28 mouse cellular contexts compared by ENCODE assay signal in the genomic region with DNA sequence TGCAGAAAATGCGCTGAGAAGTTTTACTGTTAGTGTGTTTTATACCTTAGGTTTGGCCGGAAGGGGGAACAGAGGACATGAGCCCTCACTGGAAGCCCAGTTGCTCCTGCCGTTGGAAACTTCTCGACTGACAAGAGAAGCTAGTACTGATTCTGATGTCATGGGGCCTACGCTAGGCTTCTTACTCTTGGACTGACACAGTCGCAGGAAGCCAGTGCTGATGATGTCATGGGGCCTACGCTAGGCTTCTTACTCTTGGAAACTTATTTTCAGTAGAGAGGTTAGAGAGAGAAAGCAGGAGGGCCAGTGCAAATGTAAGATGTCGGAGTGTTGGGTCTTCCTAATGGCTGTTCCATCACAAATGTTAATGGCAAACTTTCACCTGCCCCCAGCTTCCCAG. TPM values are rescaled to one million over a fixed set of nuclear protein-coding genes. Genes with fewer than 3 reads are reported as not detected.
A peak's percentile ranks its signal among the peaks of the same experiment; 100 is the strongest.
DNase-seq lines count a peak whose midpoint lies in the region; ATAC-seq lines count a peak whose summit lies in the region.
"Had no signal": no experiment of that assay in that cellular context is flagged by ENCODE, and none has a peak within 500 bp of the region (broad histone marks: within the 10 kb centered on the region; RNA-seq: fewer than 3 reads in every experiment).

No protein-coding gene starts in this region.

- intact Hi-C loops in heart, postnatal 10 days (cut with DNase I) = no loop called here

- H3K27me3 ChIP-seq in heart, embryonic 10.5 days (ENCODE audit: insufficient read depth, poor library complexity, severe bottlenecking) = no peaks in the 10 kb centered on the region
- H3K27me3 ChIP-seq: embryonic facial prominence, embryonic 13.5 days; forebrain, embryonic 12.5 days; forebrain, embryonic 15.5 days; heart, embryonic 13.5 days; hindbrain, embryonic 12.5 days; hindbrain, embryonic 15.5 days; Patski had no signal

- H3K4me3 ChIP-seq in heart, embryonic 10.5 days = no peak overlapping the region
- H3K4me3 ChIP-seq: embryonic facial prominence, embryonic 10.5 days; embryonic facial prominence, embryonic 13.5 days; erythroblast, embryonic 14.5 days; forebrain, embryonic 12.5 days; forebrain, embryonic 15.5 days; gastrocnemius, adult 2 months; heart, embryonic 13.5 days; hindbrain, embryonic 12.5 days; hindbrain, embryonic 15.5 days had no signal

- WGBS in heart, embryonic 10.5 days = 87% methylated on average over 8 of the region's 8 CpGs

- peaks cover 84% of the 10 kb centered on the region for H3K4me1 ChIP-seq in heart, embryonic 10.5 days

- H3K9me3 ChIP-seq in heart, embryonic 10.5 days = no peaks in the 10 kb centered on the region
- H3K9me3 ChIP-seq: embryonic facial prominence, embryonic 10.5 days; embryonic facial prominence, embryonic 13.5 days; forebrain, embryonic 12.5 days; forebrain, embryonic 15.5 days; G1E; heart, embryonic 13.5 days; hindbrain, embryonic 12.5 days; hindbrain, embryonic 15.5 days had no signal

- H3K36me3 ChIP-seq in heart, embryonic 10.5 days = no peaks in the 10 kb centered on the region
- H3K36me3 ChIP-seq: embryonic facial prominence, embryonic 10.5 days; embryonic facial prominence, embryonic 13.5 days; forebrain, embryonic 12.5 days; forebrain, embryonic 15.5 days; heart, embryonic 13.5 days; hindbrain, embryonic 12.5 days; hindbrain, embryonic 15.5 days had no signal

- peak overlapping the region; percentile 17 for H3K27ac ChIP-seq in heart, embryonic 10.5 days
- H3K27ac ChIP-seq: embryonic facial prominence, embryonic 10.5 days; forebrain, embryonic 12.5 days; forebrain, embryonic 15.5 days; hindbrain, embryonic 12.5 days; hindbrain, embryonic 15.5 days had no signal

- DNase-seq in heart, embryonic 10.5 days (ENCODE audit: low spot score) = no peak
- DNase-seq in heart, postnatal 10 days = no peak
- DNase-seq in naive thymus-derived CD4-positive, alpha-beta T cell, adult 2 months (ENCODE audit: low read depth) = peak; percentile 46
- DNase-seq in gastrocnemius, postnatal 4 days (ENCODE audit: low spot score in 2 of 2) = no peak
- no peak for DNase-seq in layer of hippocampus, postnatal 36 days
- no peak for DNase-seq in adrenal gland, postnatal 10 days
- DNase-seq: adrenal gland, adult 2 months; adrenal gland, postnatal 25 days; cerebellum, adult 11-12 months; cerebellum, adult 8-10 months; cerebellum, postnatal 10 days; cerebellum, postnatal 36 days; embryo, embryonic 11 days; gastrocnemius, adult 2 months; gastrocnemius, postnatal 14 days; heart, adult 18-20 months had no signal

- ATAC-seq in activated CD4-positive, CD25-positive, alpha-beta regulatory T cell, adult 4 months = peak; percentile 34
- ATAC-seq: forebrain, embryonic 15.5 days; intestine, embryonic 16.5 days; Patski had no signal

RNA-seq across cellular contexts. Expression of gene Ubash3b, which starts 57.8 kb away (rescaled TPM):
- 13.3 and 13.8 TPM in 2 replicates for polyA plus RNA-seq in heart, embryonic 10.5 days (2016; fragmentation: Nextera tagmentation; extraction: Ambion mirVana)
- 1 to 10 TPM; 2.9 to 3.7 TPM for total RNA-seq in heart, postnatal 10 days (2021)
- polyA plus RNA-seq in activated CD4-positive, CD25-positive, alpha-beta regulatory T cell, adult 4 months (2017; shearing (Covaris generic)) = 10 to 100 TPM; 18.3 to 25.0 TPM
- total RNA-seq in gastrocnemius, postnatal 4 days (2021) = 1 to 10 TPM; 5.3 to 5.6 TPM
- 10 to 100 TPM; 27.9 to 28.1 TPM for total RNA-seq in layer of hippocampus, postnatal 36 days (2021)
- total RNA-seq in adrenal gland, postnatal 10 days (2021) = 1 to 10 TPM; 3.0 to 5.4 TPM

Comparison
In these comparisons a context has a peak if more than half of its experiments do, and no peak if none do; other contexts are left out.
1. RNA of gene Ubash3b, which starts 57.8 kb away (total RNA-seq): 27.9 to 28.1 TPM in layer of hippocampus, postnatal 36 days; 5.3 to 5.6 TPM in gastrocnemius, postnatal 4 days, 3.0 to 5.4 TPM in adrenal gland, postnatal 10 days and 2.9 to 3.7 TPM in heart, postnatal 10 days; every median in the first group is over 4 times any median in the second.